Mouse (Mus musculus): Measurements from ENCODE around the gene Pole4.

DNA sequence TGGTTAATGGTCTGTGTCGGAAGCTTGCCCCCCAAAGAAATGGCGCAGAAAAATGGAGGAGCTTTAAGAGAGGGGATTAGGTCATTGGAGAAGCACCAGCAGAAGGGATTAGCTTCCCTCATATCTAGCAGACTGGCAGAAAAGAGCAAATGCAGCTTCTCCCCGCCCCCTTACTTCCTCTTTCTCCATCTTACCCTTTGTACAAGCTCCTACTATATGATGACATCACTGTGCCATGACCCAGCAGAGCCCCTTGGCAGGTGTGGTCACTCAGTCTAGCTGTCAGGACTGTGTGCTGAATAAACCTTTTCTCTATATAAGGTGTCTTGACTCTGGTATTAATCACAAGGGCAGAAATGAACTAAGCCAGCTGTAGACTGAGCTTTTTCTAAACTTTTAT, 10.5 kb upstream of the Pole4 start:
- TF ChIP-seq CTCF (IDR thresholded peaks at IDR 0.05; ENCODE audit: borderline replicate concordance, extremely low read depth, insufficient read depth, insufficient read length) (no peak), POLR2A (IDR thresholded peaks at IDR 0.05; ENCODE audit: borderline replicate concordance, extremely low read depth, insufficient read depth, insufficient read length, poor library complexity, severe bottlenecking) (no peak)

Data from brain, embryonic 14.5 days (tissue).